Mouse (Mus musculus): ENCODE data around the gene P2rx6. TPM values are rescaled to one million over a fixed set of nuclear protein-coding genes. Genes with fewer than 3 reads are reported as not detected.
"Not testable (repeated sequence)": the region's sequence is repeated elsewhere in the genome, so short reads cannot be mapped to it uniquely, and the experiment has no call there.

The P2rx6 gene
- polyA plus RNA-seq, 1 experiment from 2014 or later, result 0.41 TPM

- no peak overlapping the region for H3K27ac ChIP-seq (ENCODE audit: low read depth, low read length)
- no peaks in the 10 kb centered on the region for H3K27me3 ChIP-seq (ENCODE audit: control insufficient read depth, insufficient read depth, low read length)
- DNase-seq (ENCODE audit: low spot score) (no peak), ATAC-seq (ENCODE audit: insufficient read depth, low FRiP score, low TSS enrichment) (no peak)
- H3K9ac ChIP-seq (ENCODE audit: low read length), result no peak overlapping the region
- no peak overlapping the region for H3K4me3 ChIP-seq (ENCODE audit: low read depth, low read length)
- 53% methylated on average over 4 of the region's 4 CpGs for WGBS
- peaks cover 8% of the 10 kb centered on the region for H3K36me3 ChIP-seq (ENCODE audit: control insufficient read depth, insufficient read depth, low read length)
- H3K4me1 ChIP-seq (ENCODE audit: control insufficient read depth, insufficient read depth, low read length), result peaks cover 6% of the 10 kb centered on the region; the same call in 1 of the 2 replicates
- H3K9me3 ChIP-seq (ENCODE audit: control insufficient read depth, low read length), result no peaks in the 10 kb centered on the region
- no peak overlapping the region; the same call in 1 of the 2 replicates for H3K4me2 ChIP-seq (ENCODE audit: low read depth)
Observed at GRCm38 (mm10) chr16:17532271-17532670, 29.4 kb upstream of the P2rx6 start.

- WGBS, result 69% methylated on average over 14 of the region's 14 CpGs
- no peak overlapping the region for H3K4me3 ChIP-seq (ENCODE audit: low read depth, low read length)
Observed at GRCm38 (mm10) chr16:17532676-17533329, 28.9 kb upstream of the P2rx6 start.

GRCm38 (mm10) chr16:17536584-17536983 lies 25.1 kb upstream of the P2rx6 start:
- Histone ChIP-seq H3K9ac (ENCODE audit: low read length) (no peak overlapping the region), H3K27ac (ENCODE audit: low read depth, low read length) (no peak overlapping the region), H3K4me2 (ENCODE audit: low read depth) (no peak overlapping the region), H3K9me3 (ENCODE audit: control insufficient read depth, low read length) (no peaks in the 10 kb centered on the region), H3K36me3 (ENCODE audit: control insufficient read depth, insufficient read depth, low read length) (no peaks in the 10 kb centered on the region), H3K27me3 (ENCODE audit: control insufficient read depth, insufficient read depth, low read length) (no peaks in the 10 kb centered on the region), H3K4me3 (ENCODE audit: low read depth, low read length) (no peak overlapping the region), H3K4me1 (ENCODE audit: control insufficient read depth, insufficient read depth, low read length) (peaks cover 4% of the 10 kb centered on the region; the same call in 1 of the 2 replicates)
- DNase-seq (ENCODE audit: low spot score) (no peak), ATAC-seq (ENCODE audit: insufficient read depth, low FRiP score, low TSS enrichment) (no peak)
- 84% methylated on average over 3 of the region's 3 CpGs for WGBS

More at GRCm38 (mm10) chr16:17532676-17533329, 28.9 kb upstream of the P2rx6 start:
- Histone ChIP-seq H3K9me3 (ENCODE audit: control insufficient read depth, low read length) (no peaks in the 10 kb centered on the region), H3K27me3 (ENCODE audit: control insufficient read depth, insufficient read depth, low read length) (no peaks in the 10 kb centered on the region), H3K27ac (ENCODE audit: low read depth, low read length) (no peak overlapping the region), H3K9ac (ENCODE audit: low read length) (no peak overlapping the region), H3K4me2 (ENCODE audit: low read depth) (no peak overlapping the region), H3K36me3 (ENCODE audit: control insufficient read depth, insufficient read depth, low read length) (peaks cover 4% of the 10 kb centered on the region), H3K4me1 (ENCODE audit: control insufficient read depth, insufficient read depth, low read length) (peaks cover 6% of the 10 kb centered on the region; the same call in 1 of the 2 replicates)
- ATAC-seq (ENCODE audit: insufficient read depth, low FRiP score, low TSS enrichment) (no peak), DNase-seq (ENCODE audit: low spot score) (no peak)

- Histone ChIP-seq H3K9me3 (ENCODE audit: control insufficient read depth, low read length) (no peaks in the 10 kb centered on the region), H3K4me2 (ENCODE audit: low read depth) (no peak overlapping the region), H3K27ac (ENCODE audit: low read depth, low read length) (no peak overlapping the region), H3K4me3 (ENCODE audit: low read depth, low read length) (no peak overlapping the region), H3K4me1 (ENCODE audit: control insufficient read depth, insufficient read depth, low read length) (no peaks in the 10 kb centered on the region), H3K27me3 (ENCODE audit: control insufficient read depth, insufficient read depth, low read length) (no peaks in the 10 kb centered on the region), H3K36me3 (ENCODE audit: control insufficient read depth, insufficient read depth, low read length) (no peaks in the 10 kb centered on the region), H3K9ac (ENCODE audit: low read length) (no peak overlapping the region)
- ATAC-seq (ENCODE audit: insufficient read depth, low FRiP score, low TSS enrichment) (no peak), DNase-seq (ENCODE audit: low spot score) (no peak)
- 79% methylated on average over 2 of the region's 2 CpGs for WGBS
Observed at GRCm38 (mm10) chr16:17542632-17543031, 19.1 kb upstream of the P2rx6 start.

- H3K36me3 ChIP-seq (ENCODE audit: control insufficient read depth, insufficient read depth, low read length), result no peaks in the 10 kb centered on the region
- WGBS, result 80% methylated on average over 7 of the region's 7 CpGs
- peaks cover 3% of the 10 kb centered on the region; the same call in 1 of the 2 replicates for H3K4me1 ChIP-seq (ENCODE audit: control insufficient read depth, insufficient read depth, low read length)
- no peak for DNase-seq (ENCODE audit: low spot score)
- no peak overlapping the region for H3K27ac ChIP-seq (ENCODE audit: low read depth, low read length)
- H3K4me2 ChIP-seq (ENCODE audit: low read depth), result no peak overlapping the region
- no peak overlapping the region for H3K9ac ChIP-seq (ENCODE audit: low read length)
- no peaks in the 10 kb centered on the region for H3K27me3 ChIP-seq (ENCODE audit: control insufficient read depth, insufficient read depth, low read length)
- H3K4me3 ChIP-seq (ENCODE audit: low read depth, low read length), result no peak overlapping the region
- H3K9me3 ChIP-seq (ENCODE audit: control insufficient read depth, low read length), result no peaks in the 10 kb centered on the region
- ATAC-seq (ENCODE audit: insufficient read depth, low FRiP score, low TSS enrichment), result no peak
Observed at GRCm38 (mm10) chr16:17552837-17553236, 8.8 kb upstream of the P2rx6 start.

GRCm38 (mm10) chr16:17553910-17554685 lies 7.6 kb upstream of the P2rx6 start:
- Histone ChIP-seq H3K9ac (ENCODE audit: low read length) (no peak overlapping the region; the same call in 1 of the 2 replicates), H3K4me1 (ENCODE audit: control insufficient read depth, insufficient read depth, low read length) (peaks cover 13% of the 10 kb centered on the region), H3K27ac (ENCODE audit: low read depth, low read length) (peak overlapping the region; percentile 61; the same call in 1 of the 2 replicates), H3K27me3 (ENCODE audit: control insufficient read depth, insufficient read depth, low read length) (no peaks in the 10 kb centered on the region), H3K9me3 (ENCODE audit: control insufficient read depth, low read length) (no peaks in the 10 kb centered on the region), H3K4me3 (ENCODE audit: low read depth, low read length) (no peak overlapping the region), H3K4me2 (ENCODE audit: low read depth) (peak overlapping the region; percentile 36), H3K36me3 (ENCODE audit: control insufficient read depth, insufficient read depth, low read length) (no peaks in the 10 kb centered on the region)
- DNase-seq (ENCODE audit: low spot score) (peak; percentile 33), ATAC-seq (ENCODE audit: insufficient read depth, low FRiP score, low TSS enrichment) (peak; percentile 66)
- WGBS, result 7% methylated on average over 18 of the region's 18 CpGs

- Histone ChIP-seq H3K27ac (ENCODE audit: low read depth, low read length) (peak overlapping the region; percentile 61; the same call in 1 of the 2 replicates), H3K4me1 (ENCODE audit: control insufficient read depth, insufficient read depth, low read length) (peaks cover 16% of the 10 kb centered on the region), H3K4me2 (ENCODE audit: low read depth) (peak overlapping the region; percentile 36; the same call in 1 of the 2 replicates)
- ATAC-seq (ENCODE audit: insufficient read depth, low FRiP score, low TSS enrichment), result peak; percentile 45; the same call in 1 of the 2 replicates
- H3K4me3 ChIP-seq (ENCODE audit: low read depth, low read length); H3K9me3 ChIP-seq (ENCODE audit: control insufficient read depth, low read length); H3K9ac ChIP-seq (ENCODE audit: low read length); H3K36me3 ChIP-seq (ENCODE audit: control insufficient read depth, insufficient read depth, low read length); H3K27me3 ChIP-seq (ENCODE audit: control insufficient read depth, insufficient read depth, low read length): not testable (repeated sequence)
- WGBS, result 16% methylated on average over 4 of the region's 4 CpGs
- DNase-seq (ENCODE audit: low spot score), result peak; percentile 25
Observed at GRCm38 (mm10) chr16:17554702-17555101, 7.0 kb upstream of the P2rx6 start.

- DNase-seq (ENCODE audit: low spot score) (no peak), ATAC-seq (ENCODE audit: insufficient read depth, low FRiP score, low TSS enrichment) (no peak)
- no peaks in the 10 kb centered on the region for H3K9me3 ChIP-seq (ENCODE audit: control insufficient read depth, low read length)
- 0 out of 2 replicates have a peak, but pooled peaks cover 2% of the 10 kb centered on the region for H3K27me3 ChIP-seq (ENCODE audit: control insufficient read depth, insufficient read depth, low read length)
- no peaks in the 10 kb centered on the region for H3K36me3 ChIP-seq (ENCODE audit: control insufficient read depth, insufficient read depth, low read length)
- no peak overlapping the region for H3K4me2 ChIP-seq (ENCODE audit: low read depth)
- WGBS, result 87% methylated on average over 4 of the region's 4 CpGs
- H3K27ac ChIP-seq (ENCODE audit: low read depth, low read length), result no peak overlapping the region
- H3K9ac ChIP-seq (ENCODE audit: low read length), result no peak overlapping the region
- H3K4me3 ChIP-seq (ENCODE audit: low read depth, low read length), result no peak overlapping the region
- H3K4me1 ChIP-seq (ENCODE audit: control insufficient read depth, insufficient read depth, low read length), result peaks cover 21% of the 10 kb centered on the region
Observed at GRCm38 (mm10) chr16:17556180-17556579, 5.5 kb upstream of the P2rx6 start.
